Mouse (Mus musculus) MEL (cell line): Measurements from ENCODE around the gene Frmd5. TPM values are rescaled to one million over a fixed set of nuclear protein-coding genes. Genes with fewer than 3 reads are reported as not detected.

Experiments
- DNase-seq: peaks from one replicate; pipeline ENCODE4 v3.0.0; 2011; ENCODE audit warnings: low read depth, low spot score
- H3K27ac ChIP-seq: 2 replicates; pipeline ENCODE4 v1.5.1; 2012; ENCODE audit warnings: low read depth, mild to moderate bottlenecking, control low read depth, low read length, moderate library complexity; ENCODE audit not compliant: control insufficient read depth
- H3K27me3 ChIP-seq, 2 experiments: fragments of 150-350 bp in 1 of 2; sonication (generic) in 1 of 2; 2 replicates each; pipeline ENCODE4 v1.6.1; 2012; ENCODE audit warnings: low read length in 2 of 2, mild to moderate bottlenecking in 2 of 2, improper control_type of control experiment in 1 of 2, moderate library complexity in 1 of 2; ENCODE audit not compliant: insufficient read depth in 2 of 2, control insufficient read depth in 1 of 2
- H3K36me3 ChIP-seq, 2 experiments: 2 replicates each; pipeline ENCODE4 v1.6.1; 2012 to 2014; ENCODE audit warnings: low read length in 2 of 2, improper control_type of control experiment in 1 of 2, inconsistent platforms in 1 of 2, mild to moderate bottlenecking in 1 of 2; ENCODE audit not compliant: insufficient read depth in 2 of 2, control insufficient read depth in 1 of 2
- H3K4me1 ChIP-seq, 2 experiments: fragments of 150-350 bp in 1 of 2; sonication (generic) in 1 of 2; 2 replicates each; pipeline ENCODE4 v1.6.1; 2012; ENCODE audit warnings: low read length in 2 of 2, improper control_type of control experiment in 1 of 2, mild to moderate bottlenecking in 1 of 2; ENCODE audit not compliant: insufficient read depth in 2 of 2, control insufficient read depth in 1 of 2
- H3K4me3 ChIP-seq, 2 experiments: fragments of 150-350 bp in 1 of 2; sonication (generic) in 1 of 2; 2 replicates each; pipeline ENCODE4 v1.5.1; 2012; ENCODE audit warnings: low read depth in 2 of 2, low read length in 2 of 2, mild to moderate bottlenecking in 2 of 2, moderate library complexity in 2 of 2, control low read depth in 1 of 2, improper control_type of control experiment in 1 of 2; ENCODE audit not compliant: control insufficient read depth in 1 of 2, insufficient read depth in 1 of 2
- H3K79me2 ChIP-seq: 2 replicates; pipeline ENCODE4 v1.6.1; 2012; ENCODE audit warnings: mild to moderate bottlenecking, low read length, moderate library complexity; ENCODE audit not compliant: control insufficient read depth, poor library complexity, insufficient read depth
- H3K9ac ChIP-seq: 2 replicates; pipeline ENCODE4 v1.6.1; 2012; ENCODE audit warnings: low read depth, mild to moderate bottlenecking, control low read depth, low read length, moderate library complexity; ENCODE audit not compliant: control insufficient read depth, poor library complexity, severe bottlenecking
- H3K9me3 ChIP-seq: fragments of 150-350 bp; sonication (generic); replicated peaks from 2 replicates; pipeline ENCODE4 v1.6.1; 2012; ENCODE audit warnings: mild to moderate bottlenecking, low read length, improper control_type of control experiment, moderate library complexity; ENCODE audit not compliant: insufficient read depth
- BHLHE40 ChIP-seq: IDR thresholded peaks from 2 replicates; pipeline ENCODE4 v1.6.1; 2012; ENCODE audit warnings: low read depth, mild to moderate bottlenecking, inconsistent platforms, low read length, improper control_type of control experiment, borderline replicate concordance
- CHD1 ChIP-seq: IDR thresholded peaks from 2 replicates; pipeline ENCODE4 v1.6.1; 2012; ENCODE audit warnings: low read depth, mild to moderate bottlenecking, inconsistent platforms, low read length, improper control_type of control experiment
- CHD2 ChIP-seq: IDR thresholded peaks from 2 replicates; pipeline ENCODE4 v1.6.1; 2011; ENCODE audit warnings: low read length, improper control_type of control experiment
- CTCF ChIP-seq, 3 experiments: IDR thresholded peaks in 2 of 3; conservative IDR thresholded peaks in 1 of 3; 2 replicates each; pipeline ENCODE4 v1.5.1; 2011 to 2012; ENCODE audit warnings: low read length in 3 of 3, low read depth in 2 of 3, mild to moderate bottlenecking in 2 of 3, improper control_type of control experiment in 1 of 3, inconsistent platforms in 1 of 3, mixed read lengths in 1 of 3, moderate library complexity in 1 of 3; ENCODE audit not compliant: control insufficient read depth in 1 of 3, insufficient read depth in 1 of 3, poor library complexity in 1 of 3, severe bottlenecking in 1 of 3
- E2F4 ChIP-seq: IDR thresholded peaks from 2 replicates; pipeline ENCODE4 v1.6.1; 2011; ENCODE audit warnings: low read depth, low read length, improper control_type of control experiment, borderline replicate concordance
- ELF1 ChIP-seq: IDR thresholded peaks from 2 replicates; pipeline ENCODE4 v1.6.1; 2014; ENCODE audit warnings: low read depth, mild to moderate bottlenecking, inconsistent platforms, low read length, improper control_type of control experiment, moderate library complexity
- EP300 ChIP-seq, 2 experiments: IDR thresholded peaks; 2 replicates each; pipeline ENCODE4 v1.6.1; 2011; ENCODE audit warnings: improper control_type of control experiment in 2 of 2, low read length in 2 of 2, low read depth in 1 of 2, mild to moderate bottlenecking in 1 of 2
- ETS1 ChIP-seq: IDR thresholded peaks from 2 replicates; pipeline ENCODE4 v1.6.1; 2012; ENCODE audit warnings: low read depth, mild to moderate bottlenecking, inconsistent platforms, low read length, improper control_type of control experiment, moderate library complexity
- GABPA ChIP-seq: IDR thresholded peaks from 2 replicates; pipeline ENCODE4 v1.6.1; 2012; ENCODE audit warnings: low read depth, mild to moderate bottlenecking, inconsistent platforms, low read length, improper control_type of control experiment, moderate library complexity
- HCFC1 ChIP-seq: IDR thresholded peaks from 2 replicates; pipeline ENCODE4 v1.6.1; 2012; ENCODE audit warnings: low read depth, mild to moderate bottlenecking, inconsistent platforms, low read length, improper control_type of control experiment, moderate library complexity
- JUND ChIP-seq: IDR thresholded peaks from 2 replicates; pipeline ENCODE4 v1.6.1; 2011; ENCODE audit warnings: low read depth, mild to moderate bottlenecking, improper control_type of control experiment, low read length
- KAT2A ChIP-seq: conservative IDR thresholded peaks from 2 replicates; pipeline ENCODE4 v1.6.1; 2012; ENCODE audit warnings: low read depth, low read length, improper control_type of control experiment, inconsistent platforms
- MAZ ChIP-seq: IDR thresholded peaks from 2 replicates; pipeline ENCODE4 v1.6.1; 2012; ENCODE audit warnings: low read depth, mild to moderate bottlenecking, inconsistent platforms, low read length, improper control_type of control experiment
- MYB ChIP-seq: IDR thresholded peaks from 2 replicates; pipeline ENCODE4 v1.6.1; 2011; ENCODE audit warnings: mild to moderate bottlenecking, low read depth, low read length, improper control_type of control experiment
- NRF1 ChIP-seq: IDR thresholded peaks from 2 replicates; pipeline ENCODE4 v1.6.1; 2014; ENCODE audit warnings: low read depth, mild to moderate bottlenecking, inconsistent platforms, low read length, improper control_type of control experiment, moderate library complexity; ENCODE audit not compliant: poor library complexity, insufficient read depth, severe bottlenecking
- POLR2A ChIP-seq, 2 experiments: IDR thresholded peaks; 2 replicates each; pipeline ENCODE4 v1.6.1; 2011 to 2012; ENCODE audit warnings: low read length in 2 of 2, mild to moderate bottlenecking in 2 of 2, control low read depth in 1 of 2, improper control_type of control experiment in 1 of 2, low read depth in 1 of 2, moderate library complexity in 1 of 2; ENCODE audit not compliant: control insufficient read depth in 1 of 2, insufficient read depth in 1 of 2, poor library complexity in 1 of 2
- POLR2AphosphoS5 ChIP-seq: IDR thresholded peaks from 2 replicates; pipeline ENCODE4 v1.6.1; 2012; ENCODE audit warnings: low read depth, borderline replicate concordance, mild to moderate bottlenecking, inconsistent platforms, low read length, moderate library complexity, mixed read lengths
- RAD21 ChIP-seq: IDR thresholded peaks from 2 replicates; pipeline ENCODE4 v1.6.1; 2011; ENCODE audit warnings: mild to moderate bottlenecking, low read depth, low read length, improper control_type of control experiment
- TAL1 ChIP-seq: IDR thresholded peaks from 2 replicates; pipeline ENCODE4 v1.6.1; 2012; ENCODE audit warnings: mild to moderate bottlenecking, inconsistent platforms, low read length, moderate library complexity, mixed read lengths
- TBP ChIP-seq: IDR thresholded peaks from 2 replicates; pipeline ENCODE4 v1.8.0; 2011; ENCODE audit warnings: low read depth, low read length, improper control_type of control experiment
- TCF12 ChIP-seq: IDR thresholded peaks from 2 replicates; pipeline ENCODE4 v1.6.1; 2014; ENCODE audit warnings: low read depth, mild to moderate bottlenecking, inconsistent platforms, low read length, improper control_type of control experiment, moderate library complexity
- UBTF ChIP-seq: IDR thresholded peaks from 2 replicates; pipeline ENCODE4 v1.6.1; 2012; ENCODE audit warnings: low read depth, mild to moderate bottlenecking, inconsistent platforms, low read length, improper control_type of control experiment, moderate library complexity, borderline replicate concordance; ENCODE audit not compliant: insufficient read depth
- USF2 ChIP-seq, 2 experiments: IDR thresholded peaks; 2 replicates each; pipeline ENCODE4 v1.6.1; 2011 to 2012; ENCODE audit warnings: improper control_type of control experiment in 2 of 2, low read length in 2 of 2, borderline replicate concordance in 1 of 2, inconsistent platforms in 1 of 2, low read depth in 1 of 2, mild to moderate bottlenecking in 1 of 2; ENCODE audit not compliant: insufficient read depth in 1 of 2
- ZC3H11A ChIP-seq: IDR thresholded peaks from 2 replicates; pipeline ENCODE4 v1.6.1; 2012; ENCODE audit warnings: low read depth, mild to moderate bottlenecking, inconsistent platforms, low read length, improper control_type of control experiment
- ZKSCAN1 ChIP-seq: IDR thresholded peaks from 2 replicates; pipeline ENCODE4 v1.6.1; 2012; ENCODE audit warnings: low read depth, mild to moderate bottlenecking, inconsistent platforms, low read length, improper control_type of control experiment, moderate library complexity
- polyA plus RNA-seq, 2 experiments: library from polyadenylated mRNA; stranded (reverse) in 1 of 2; unstranded in 1 of 2; fragments of >175 nt in 1 of 2; fragments of >200 nt in 1 of 2; gene quantifications; 2 replicates each; pipeline versions ENCODE4 v1.2.1 to v1.2.4; 2012; ENCODE audit warnings: low replicate concordance in 2 of 2, low read depth in 1 of 2; ENCODE audit not compliant: insufficient read length in 2 of 2, insufficient read depth in 1 of 2, missing spikeins in 1 of 2
- total RNA-seq: library from RNA; depleted of rRNA; stranded (reverse); fragments of 300-350 nt; gene quantifications from 2 replicates; pipeline ENCODE4 v1.2.3, GENCODE M21; 2012

Frmd5 gene
- total and polyA plus RNA-seq, 3 experiments, result 0.04 to 0.15 TPM; not detected in 1

DNA sequence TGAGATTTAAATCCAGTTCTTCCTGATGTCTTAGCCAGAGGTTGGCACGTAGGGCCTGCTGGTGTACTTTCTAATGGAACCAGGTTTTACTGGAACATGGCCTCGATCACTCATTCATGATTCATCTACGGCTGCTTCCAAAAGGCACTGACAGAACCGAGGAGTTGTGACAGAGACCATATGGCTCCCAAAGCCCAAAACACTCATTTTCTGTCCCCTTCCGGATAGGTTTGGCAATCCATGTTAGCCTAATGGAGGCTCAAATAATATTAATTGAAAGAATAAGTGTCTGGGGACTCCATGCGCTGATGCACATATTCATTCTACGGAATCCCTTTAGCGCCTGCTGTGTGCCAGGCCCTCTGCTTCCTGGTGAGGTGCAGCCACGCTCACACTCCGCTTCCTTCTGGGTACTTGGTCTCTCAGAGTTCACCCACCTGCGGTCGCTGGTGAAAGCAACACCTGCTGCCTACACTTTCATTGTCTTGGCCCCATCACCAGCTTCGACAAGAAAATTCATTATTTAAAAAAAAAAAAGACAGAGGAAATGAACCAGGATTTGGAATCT lies 224.0 kb downstream of the Frmd5 start:
- Histone ChIP-seq H3K79me2 (no peaks in the 10 kb centered on the region), H3K9ac (no peak overlapping the region), H3K9me3 (no peaks in the 10 kb centered on the region), H3K36me3 (peaks cover 0 to 12% of the 10 kb centered on the region in 2 experiments; a peak in 2 of 4 replicates), H3K27me3 (peaks cover 0 to 3% of the 10 kb centered on the region in 2 experiments; a peak in 2 of 4 replicates), H3K4me1 (peaks cover 5 to 18% of the 10 kb centered on the region in 2 experiments), H3K27ac (no peak overlapping the region), H3K4me3 (no peak overlapping the region)
- no peak for DNase-seq
- TF ChIP-seq CHD1 (no peak), POLR2AphosphoS5 (no peak), ZC3H11A (no peak), TAL1 (no peak)

- no peak for TF ChIP-seq ELF1
- no peak for TF ChIP-seq JUND
- no peak for TF ChIP-seq CTCF (IDR thresholded peaks at IDR 0.05 in 2 of 3, conservative IDR thresholded peaks at IDR 0.05 in 1 of 3; ENCODE audit: control insufficient read depth in 1 of 3, insufficient read depth in 1 of 3, low read depth in 2 of 3, low read length in 3 of 3, poor library complexity in 1 of 3, severe bottlenecking in 1 of 3)
- TF ChIP-seq POLR2A (IDR thresholded peaks at IDR 0.05; ENCODE audit: control insufficient read depth in 1 of 2, insufficient read depth in 1 of 2, low read depth in 1 of 2, low read length in 2 of 2, poor library complexity in 1 of 2), result no peak
- no peak for TF ChIP-seq TBP
- TF ChIP-seq CHD2, result no peak
- no peak for TF ChIP-seq NRF1
- TF ChIP-seq UBTF, result no peak
- no peaks in the 10 kb centered on the region for H3K36me3 ChIP-seq
- H3K27me3 ChIP-seq, result peaks cover 7 to 10% of the 10 kb centered on the region in 2 experiments; a peak in 3 of 4 replicates
- no peak overlapping the region for H3K4me3 ChIP-seq
- no peak overlapping the region for H3K27ac ChIP-seq
- no peaks in the 10 kb centered on the region for H3K79me2 ChIP-seq
- no peaks in the 10 kb centered on the region for H3K4me1 ChIP-seq
- no peaks in the 10 kb centered on the region for H3K9me3 ChIP-seq
- H3K9ac ChIP-seq, result no peak overlapping the region
- DNase-seq, result no peak
These were observed 231.1 kb downstream of the Frmd5 start for GRCm38 (mm10) chr2:121575741-121576201.

GRCm38 (mm10) chr2:121574066-121574630 lies 232.7 kb downstream of the Frmd5 start:
- no peak for DNase-seq
- H3K4me3 ChIP-seq, result no peak overlapping the region
- H3K9ac ChIP-seq, result no peak overlapping the region

More at GRCm38 (mm10) chr2:121574066-121574630, 232.7 kb downstream of the Frmd5 start:
- no peak overlapping the region for H3K27ac ChIP-seq
- no peaks in the 10 kb centered on the region for H3K79me2 ChIP-seq
- no peaks in the 10 kb centered on the region for H3K9me3 ChIP-seq
- no peaks in the 10 kb centered on the region for H3K36me3 ChIP-seq
- no peaks in the 10 kb centered on the region for H3K4me1 ChIP-seq
- TF ChIP-seq EP300 (IDR thresholded peaks at IDR 0.05; ENCODE audit: low read depth in 1 of 2, low read length in 2 of 2) (no peak), HCFC1 (no peak), GABPA (no peak), ZKSCAN1 (no peak), MYB (no peak), TCF12 (no peak), BHLHE40 (no peak), ETS1 (no peak), USF2 (IDR thresholded peaks at IDR 0.05; ENCODE audit: borderline replicate concordance in 1 of 2, insufficient read depth in 1 of 2, low read depth in 1 of 2, low read length in 2 of 2) (no peak), RAD21 (no peak), MAZ (no peak), E2F4 (no peak), KAT2A (no peak)
- H3K27me3 ChIP-seq, result peaks cover 7 to 10% of the 10 kb centered on the region in 2 experiments; a peak in 3 of 4 replicates
